Mouse (Mus musculus): ENCODE results near the gene Axdnd1. TPM values are rescaled to one million over a fixed set of nuclear protein-coding genes. Genes with fewer than 3 reads are reported as not detected.

The Axdnd1 gene
- total RNA-seq (2021) = 1 to 10 TPM in 1 of 2 experiments, under 1 TPM in 1; 0.61 to 1.3 TPM
- long read RNA-seq, experiment 1 = 0 reads
- long read RNA-seq, experiment 2 = 0 reads

- Histone ChIP-seq H3K27ac (peak within 1 kb of the TSS; percentile 88), H3K4me3 (peak within 1 kb of the TSS; percentile 56)
- peak; percentile 85 to 86 for DNase-seq (ENCODE audit: low spot score in 2 of 2)
- peak; percentile 50 for TF ChIP-seq CTCF (conservative IDR thresholded peaks at IDR 0.05)
Observed at GRCm38 (mm10) chr1:156420671-156421297, at the start of gene Axdnd1. TSS of gene Axdnd1 (minus strand) at chr1:156421159.

- no peak overlapping the region for H3K4me3 ChIP-seq
- DNase-seq (ENCODE audit: low spot score in 2 of 2) = no peak
- no peak overlapping the region for H3K27ac ChIP-seq
- TF ChIP-seq CTCF (conservative IDR thresholded peaks at IDR 0.05) = no peak
Observed at GRCm38 (mm10) chr1:156470557-156470956, 49.6 kb upstream of the Axdnd1 start.

- no peak for DNase-seq (ENCODE audit: low spot score in 2 of 2)
- no peak for TF ChIP-seq CTCF (conservative IDR thresholded peaks at IDR 0.05)
- no peak overlapping the region for H3K4me3 ChIP-seq
Observed at GRCm38 (mm10) chr1:156468576-156468975, 47.6 kb upstream of the Axdnd1 start.

GRCm38 (mm10) chr1:156467655-156468255 is 46.8 kb upstream of the Axdnd1 start:
- DNase-seq (ENCODE audit: low spot score in 2 of 2) = no peak
- no peak overlapping the region for H3K4me3 ChIP-seq
- peak overlapping the region; percentile 57 for H3K27ac ChIP-seq
- no peak for TF ChIP-seq CTCF (conservative IDR thresholded peaks at IDR 0.05)

More at GRCm38 (mm10) chr1:156468576-156468975, 47.6 kb upstream of the Axdnd1 start:
- H3K27ac ChIP-seq = no peak overlapping the region

GRCm38 (mm10) chr1:156464963-156465362 is 44.0 kb upstream of the Axdnd1 start:
- no peak for DNase-seq (ENCODE audit: low spot score in 2 of 2)
- Histone ChIP-seq H3K4me3 (no peak overlapping the region), H3K27ac (no peak overlapping the region)
- no peak for TF ChIP-seq CTCF (conservative IDR thresholded peaks at IDR 0.05)

- DNase-seq (ENCODE audit: low spot score in 2 of 2) = no peak
- Histone ChIP-seq H3K4me3 (no peak overlapping the region), H3K27ac (no peak overlapping the region)
- no peak for TF ChIP-seq CTCF (conservative IDR thresholded peaks at IDR 0.05)
Observed at GRCm38 (mm10) chr1:156463981-156464853, 43.3 kb upstream of the Axdnd1 start.

GRCm38 (mm10) chr1:156462273-156462991 is 41.5 kb upstream of the Axdnd1 start:
- no peak for DNase-seq (ENCODE audit: low spot score in 2 of 2)
- no peak for TF ChIP-seq CTCF (conservative IDR thresholded peaks at IDR 0.05)
- Histone ChIP-seq H3K27ac (no peak overlapping the region), H3K4me3 (no peak overlapping the region)

GRCm38 (mm10) chr1:156461036-156461435 is 40.1 kb upstream of the Axdnd1 start:
- no peak for TF ChIP-seq CTCF (conservative IDR thresholded peaks at IDR 0.05)

GRCm38 (mm10) chr1:156460216-156460615 is 39.3 kb upstream of the Axdnd1 start:
- no peak for DNase-seq (ENCODE audit: low spot score in 2 of 2)

More at GRCm38 (mm10) chr1:156461036-156461435, 40.1 kb upstream of the Axdnd1 start:
- H3K4me3 ChIP-seq = no peak overlapping the region
- no peak for DNase-seq (ENCODE audit: low spot score in 2 of 2)
- no peak overlapping the region for H3K27ac ChIP-seq

GRCm38 (mm10) chr1:156459690-156460089 is 38.7 kb upstream of the Axdnd1 start:
- DNase-seq (ENCODE audit: low spot score in 2 of 2) = no peak
- no peak for TF ChIP-seq CTCF (conservative IDR thresholded peaks at IDR 0.05)
- Histone ChIP-seq H3K27ac (no peak overlapping the region), H3K4me3 (no peak overlapping the region)

More at GRCm38 (mm10) chr1:156460216-156460615, 39.3 kb upstream of the Axdnd1 start:
- no peak overlapping the region for H3K27ac ChIP-seq
- TF ChIP-seq CTCF (conservative IDR thresholded peaks at IDR 0.05) = no peak
- no peak overlapping the region for H3K4me3 ChIP-seq

- no peak for TF ChIP-seq CTCF (conservative IDR thresholded peaks at IDR 0.05)
- no peak for DNase-seq (ENCODE audit: low spot score in 2 of 2)
- no peak overlapping the region for H3K4me3 ChIP-seq
- H3K27ac ChIP-seq = no peak overlapping the region
Observed at GRCm38 (mm10) chr1:156458391-156459060, 37.6 kb upstream of the Axdnd1 start.

Data from layer of hippocampus, adult 2 months (tissue).